Mouse (Mus musculus) megakaryocyte, adult 5-6 weeks (primary cell): Measurements from ENCODE around the gene Hils1. TPM values are rescaled to one million over a fixed set of nuclear protein-coding genes. Genes with fewer than 3 reads are reported as not detected.
"Not testable (repeated sequence)": the region's sequence is repeated elsewhere in the genome, so short reads cannot be mapped to it uniquely, and the experiment has no call there.

ENCODE experiments used
- ATAC-seq: 2 replicates; pipeline ENCODE4 v1.8.0; 2016; ENCODE audit warnings: mild to moderate bottlenecking, inconsistent platforms; ENCODE audit not compliant: poor library complexity, severe bottlenecking
- total RNA-seq, 2 experiments: library from RNA; stranded (forward) in 1 of 2; stranded (reverse) in 1 of 2; fragments of 153-499, 151-499 nt in 1 of 2; fragments of 221-1000, 200-1000 nt in 1 of 2; gene quantifications; 2 replicates each; pipeline versions ENCODE4 v1.2.3 to v1.2.4; 2015 to 2017

The Hils1 gene
- total RNA-seq, 2 experiments from 2014 or later = not detected

GRCm38 (mm10) chr11:95001584-95002347, 34.4 kb downstream of the Hils1 start:
- ATAC-seq = no peak

GRCm38 (mm10) chr11:95002705-95003104, 35.3 kb downstream of the Hils1 start:
- no peak for ATAC-seq

GRCm38 (mm10) chr11:95004136-95004936, 36.9 kb downstream of the Hils1 start:
- ATAC-seq = no peak

GRCm38 (mm10) chr11:95004937-95005198, 37.5 kb downstream of the Hils1 start:
- no peak for ATAC-seq

GRCm38 (mm10) chr11:95006038-95006437, 38.6 kb downstream of the Hils1 start:
- no peak for ATAC-seq

GRCm38 (mm10) chr11:95006525-95007219, 39.3 kb downstream of the Hils1 start:
- ATAC-seq = peak; percentile 86

GRCm38 (mm10) chr11:95007418-95007817, 40.0 kb downstream of the Hils1 start:
- ATAC-seq = no peak

- ATAC-seq = no peak
Measured at GRCm38 (mm10) chr11:95008661-95009628, 41.6 kb downstream of the Hils1 start.

- ATAC-seq = peak; percentile 26; the same call in 1 of the 2 replicates
Measured at GRCm38 (mm10) chr11:95009629-95010014, 42.2 kb downstream of the Hils1 start, which contains the start of gene Samd14. Gene Samd14, plus strand, starts transcription at chr11:95009879.

GRCm38 (mm10) chr11:95010141-95010739, 42.8 kb downstream of the Hils1 start:
- no peak for ATAC-seq

GRCm38 (mm10) chr11:95010841-95011403, 43.5 kb downstream of the Hils1 start:
- ATAC-seq = not testable (repeated sequence)

- no peak for ATAC-seq
Measured at GRCm38 (mm10) chr11:95011416-95011815, 44.0 kb downstream of the Hils1 start.

- 0 out of 2 replicates have a peak, but pooled peaks have one; percentile 24 for ATAC-seq
Measured at GRCm38 (mm10) chr11:95012075-95012474, 44.7 kb downstream of the Hils1 start.

- no peak for ATAC-seq
Measured at GRCm38 (mm10) chr11:95012487-95012886, 45.1 kb downstream of the Hils1 start.

GRCm38 (mm10) chr11:95015484-95015883, 48.1 kb downstream of the Hils1 start:
- ATAC-seq = no peak
